27 mouse cellular contexts compared by ENCODE assay signal in the genomic region with DNA sequence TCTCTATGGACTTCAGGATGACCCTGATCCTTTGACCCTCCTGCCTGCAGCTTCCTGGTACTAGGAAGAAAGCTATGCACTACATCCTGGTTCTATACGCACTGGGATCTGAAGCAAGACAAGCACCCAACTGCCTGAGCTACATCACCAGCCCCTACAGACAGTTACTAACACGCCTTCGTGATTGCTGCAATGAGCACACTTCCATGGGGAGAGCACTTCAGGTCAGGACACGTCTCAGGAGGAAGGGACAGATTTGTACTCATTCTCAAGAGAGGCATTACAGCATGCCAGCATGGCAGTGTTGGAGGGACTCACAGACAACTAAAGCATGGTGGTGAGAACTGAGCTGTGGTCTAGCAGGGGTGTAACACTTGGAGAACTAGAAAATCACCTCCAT. TPM values are rescaled to one million over a fixed set of nuclear protein-coding genes. Genes with fewer than 3 reads are reported as not detected.
DNase-seq lines count a peak whose midpoint lies in the region; ATAC-seq and TF ChIP-seq lines count a peak whose summit lies in the region.
"Had no signal": no experiment of that assay in that cellular context is flagged by ENCODE, and none has a peak within 500 bp of the region (broad histone marks: within the 10 kb centered on the region; RNA-seq: fewer than 3 reads in every experiment).

No protein-coding gene starts in this region.

- TF ChIP-seq CTCF in stomach, postnatal 0 days (IDR thresholded peaks at IDR 0.05; ENCODE audit: low read depth) = no peak

- H3K27ac ChIP-seq in limb, embryonic 15.5 days = peak overlapping the region; percentile 27
- H3K27ac ChIP-seq in limb, embryonic 10.5 days = no peak overlapping the region
- H3K27ac ChIP-seq in brown adipose tissue, adult 24 weeks (replicated peaks; ENCODE audit: low read depth, low read length) = peak overlapping the region; percentile 37
- H3K27ac ChIP-seq in stomach, postnatal 0 days (replicated peaks) = peak overlapping the region; percentile 24; the same call in 1 of the 2 replicates
- H3K27ac ChIP-seq: embryonic facial prominence, embryonic 12.5 days; forebrain, embryonic 10.5 days; forebrain, embryonic 13.5 days; heart, embryonic 15.5 days; hindbrain, embryonic 10.5 days; hindbrain, embryonic 13.5 days had no signal

- peaks cover 3% of the 10 kb centered on the region; the same call in 1 of the 2 replicates for H3K4me1 ChIP-seq in limb, embryonic 15.5 days
- H3K4me1 ChIP-seq in limb, embryonic 10.5 days = no peaks in the 10 kb centered on the region
- H3K4me1 ChIP-seq in brown adipose tissue, adult 24 weeks (ENCODE audit: control insufficient read depth, insufficient read depth, insufficient read length, low read length) = peaks cover 20% of the 10 kb centered on the region
- peaks cover 3% of the 10 kb centered on the region; the same call in 1 of the 2 replicates for H3K4me1 ChIP-seq in stomach, postnatal 0 days (replicated peaks; ENCODE audit: control insufficient read depth, insufficient read depth)
- H3K4me1 ChIP-seq: embryonic facial prominence, embryonic 12.5 days; forebrain, embryonic 10.5 days; forebrain, embryonic 13.5 days; hindbrain, embryonic 10.5 days; hindbrain, embryonic 13.5 days had no signal

- H3K4me2 ChIP-seq in limb, embryonic 15.5 days = no peak overlapping the region
- H3K4me2 ChIP-seq in stomach, postnatal 0 days (replicated peaks; ENCODE audit: low read depth) = no peak overlapping the region
- H3K4me2 ChIP-seq: embryonic facial prominence, embryonic 12.5 days; forebrain, embryonic 13.5 days; heart, embryonic 11.5 days; heart, embryonic 15.5 days; hindbrain, embryonic 13.5 days had no signal

- WGBS in limb, embryonic 15.5 days = 79% methylated on average over 4 of the region's 4 CpGs
- 85% methylated on average over 4 of the region's 4 CpGs for WGBS in limb, embryonic 10.5 days
- WGBS in stomach, postnatal 0 days = 80% methylated on average over 4 of the region's 4 CpGs

- DNase-seq in adrenal gland, postnatal 14 days = peak; percentile 25
- no peak for DNase-seq in adrenal gland, postnatal 25 days
- no peak for DNase-seq in limb, embryonic 10.5 days (ENCODE audit: low spot score)
- no peak for DNase-seq in stomach, postnatal 0 days (ENCODE audit: low spot score)
- no peak for DNase-seq in layer of hippocampus, postnatal 25 days (ENCODE audit: extremely low spot score in 1 of 2, low spot score in 1 of 2)
- DNase-seq: adrenal gland, postnatal 10 days; cerebellum, adult 18-20 months; cerebellum, adult 9-10 months; cerebellum, postnatal 14 days; gastrocnemius, postnatal 10 days; gastrocnemius, postnatal 36 days; heart, postnatal 10 days; heart, postnatal 36 days had no signal

- no peak overlapping the region for H3K4me3 ChIP-seq in limb, embryonic 15.5 days
- no peak overlapping the region for H3K4me3 ChIP-seq in limb, embryonic 10.5 days
- no peak overlapping the region for H3K4me3 ChIP-seq in brown adipose tissue, adult 24 weeks (ENCODE audit: insufficient read depth, low read depth, low read length)
- H3K4me3 ChIP-seq in stomach, postnatal 0 days (ENCODE audit: low read depth, low read length) = no peak overlapping the region
- H3K4me3 ChIP-seq: embryonic facial prominence, embryonic 12.5 days; forebrain, embryonic 10.5 days; forebrain, embryonic 13.5 days; heart, embryonic 15.5 days; hindbrain, embryonic 10.5 days; hindbrain, embryonic 13.5 days had no signal

- H3K27me3 ChIP-seq in limb, embryonic 15.5 days = no peaks in the 10 kb centered on the region
- H3K27me3 ChIP-seq in limb, embryonic 10.5 days (ENCODE audit: low read depth, poor library complexity, severe bottlenecking) = no peaks in the 10 kb centered on the region
- H3K27me3 ChIP-seq in stomach, postnatal 0 days (ENCODE audit: control insufficient read depth, insufficient read depth, low read length) = no peaks in the 10 kb centered on the region
- H3K27me3 ChIP-seq: CH12.LX; embryonic facial prominence, embryonic 12.5 days; forebrain, embryonic 13.5 days; heart, embryonic 15.5 days; hindbrain, embryonic 13.5 days; Patski had no signal

- H3K9me3 ChIP-seq in limb, embryonic 15.5 days = no peaks in the 10 kb centered on the region
- H3K9me3 ChIP-seq in limb, embryonic 10.5 days (replicated peaks) = no peaks in the 10 kb centered on the region
- H3K9me3 ChIP-seq in stomach, postnatal 0 days (ENCODE audit: control insufficient read depth, low read length) = no peaks in the 10 kb centered on the region
- H3K9me3 ChIP-seq: embryonic facial prominence, embryonic 12.5 days; forebrain, embryonic 10.5 days; forebrain, embryonic 13.5 days; G1E; heart, embryonic 15.5 days; hindbrain, embryonic 10.5 days; hindbrain, embryonic 13.5 days had no signal

- 0 out of 2 replicates have a peak, but pooled peaks have one; percentile 28 for ATAC-seq in limb, embryonic 15.5 days (ENCODE audit: insufficient number of reproducible peaks, low FRiP score, low TSS enrichment, low read depth)
- peak; percentile 58 for ATAC-seq in stomach, postnatal 0 days (ENCODE audit: low FRiP score, low TSS enrichment)
- ATAC-seq: forebrain, embryonic 13.5 days; forebrain, embryonic 16.5 days; hindbrain, embryonic 16.5 days; Patski had no signal

- H3K9ac ChIP-seq in limb, embryonic 15.5 days = no peak overlapping the region
- no peak overlapping the region for H3K9ac ChIP-seq in stomach, postnatal 0 days (ENCODE audit: low read length)
- H3K9ac ChIP-seq: embryonic facial prominence, embryonic 12.5 days; forebrain, embryonic 13.5 days; heart, embryonic 15.5 days; hindbrain, embryonic 13.5 days had no signal

- H3K36me3 ChIP-seq in limb, embryonic 15.5 days = no peaks in the 10 kb centered on the region
- peaks cover 8% of the 10 kb centered on the region for H3K36me3 ChIP-seq in limb, embryonic 10.5 days
- H3K36me3 ChIP-seq in stomach, postnatal 0 days (ENCODE audit: control insufficient read depth, insufficient read depth, low read length) = peaks cover 4% of the 10 kb centered on the region; the same call in 1 of the 2 replicates
- H3K36me3 ChIP-seq: embryonic facial prominence, embryonic 12.5 days had no signal

- no peak for TF ChIP-seq EP300 in stomach, postnatal 0 days (optimal IDR thresholded peaks at IDR 0.05)

RNA-seq across cellular contexts. Expression of gene Scarb2, which starts 35.1 kb away (rescaled TPM):
- total RNA-seq in adrenal gland, postnatal 14 days (2021) = 67.4 and 73.7 TPM in 2 replicates
- 62.2 and 65.1 TPM in 2 replicates for total RNA-seq in adrenal gland, postnatal 25 days (2021)
- 13.6 and 14.3 TPM in 2 replicates for polyA plus RNA-seq in limb, embryonic 15.5 days (2015; fragmentation: Nextera tagmentation; extraction: Ambion mirVana)
- polyA plus RNA-seq in limb, embryonic 10.5 days (2016; fragmentation: Nextera tagmentation; extraction: Ambion mirVana) = 5.7 and 7.2 TPM in 2 replicates
- polyA plus RNA-seq in brown adipose tissue, adult 24 weeks (2012; ENCODE audit: insufficient read depth, insufficient read length, missing spikeins) = 50.9 and 52.2 TPM in 2 replicates
- polyA plus RNA-seq in stomach, postnatal 0 days (2015; fragmentation: Nextera tagmentation; extraction: Ambion mirVana) = 19.1 and 20.9 TPM in 2 replicates
- 10 to 100 TPM; 91.2 to 92.7 TPM for total RNA-seq in layer of hippocampus, postnatal 25 days (2021)

RNA-seq across cellular contexts. Expression of gene Nup54, which starts 36.5 kb away (rescaled TPM):
- total RNA-seq in adrenal gland, postnatal 14 days (2021) = 37.2 and 42.1 TPM in 2 replicates
- total RNA-seq in adrenal gland, postnatal 25 days (2021) = 30.1 and 33.5 TPM in 2 replicates
- 45.4 and 47.7 TPM in 2 replicates for polyA plus RNA-seq in limb, embryonic 15.5 days (2015; fragmentation: Nextera tagmentation; extraction: Ambion mirVana)
- 76.6 and 81.9 TPM in 2 replicates for polyA plus RNA-seq in limb, embryonic 10.5 days (2016; fragmentation: Nextera tagmentation; extraction: Ambion mirVana)
- polyA plus RNA-seq in brown adipose tissue, adult 24 weeks (2012; ENCODE audit: insufficient read depth, insufficient read length, missing spikeins) = 20.3 and 20.9 TPM in 2 replicates
- 20.5 and 21.4 TPM in 2 replicates for polyA plus RNA-seq in stomach, postnatal 0 days (2015; fragmentation: Nextera tagmentation; extraction: Ambion mirVana)
- 10 to 100 TPM; 30.0 to 38.5 TPM for total RNA-seq in layer of hippocampus, postnatal 25 days (2021)
